Mouse (Mus musculus) embryonic facial prominence, embryonic 10.5 days (tissue): ENCODE measurements around the gene Slc6a15. TPM values are rescaled to one million over a fixed set of nuclear protein-coding genes. Genes with fewer than 3 reads are reported as not detected.

ENCODE experiments used
- DNase-seq: peaks from one replicate; pipeline ENCODE4 v3.0.0-alpha.2; 2017; ENCODE audit warnings: low spot score
- H3K27ac ChIP-seq: fragments of 300-500 bp; sonication (generic); replicated peaks from 2 replicates; pipeline ENCODE4 v1.5.1; 2016; ENCODE audit warnings: mild to moderate bottlenecking
- H3K27me3 ChIP-seq: fragments of 300-500 bp; sonication (generic); replicated peaks from 2 replicates; pipeline ENCODE4 v1.6.1; 2016; ENCODE audit warnings: low read depth, mild to moderate bottlenecking; ENCODE audit not compliant: poor library complexity, severe bottlenecking
- H3K36me3 ChIP-seq: fragments of 300-500 bp; sonication (generic); replicated peaks from 2 replicates; pipeline ENCODE4 v1.6.1; 2016; ENCODE audit warnings: mild to moderate bottlenecking, moderate library complexity
- H3K4me1 ChIP-seq: fragments of 300-500 bp; sonication (generic); 2 replicates; pipeline ENCODE4 v1.6.1; 2016
- H3K4me3 ChIP-seq: fragments of 300-500 bp; sonication (generic); 2 replicates; pipeline ENCODE4 v1.5.1; 2016; ENCODE audit warnings: mild to moderate bottlenecking, moderate library complexity
- H3K9me3 ChIP-seq: fragments of 300-500 bp; sonication (generic); 2 replicates; pipeline ENCODE4 v1.6.1; 2016; ENCODE audit warnings: mild to moderate bottlenecking
- WGBS: fragments of 180-500 bp; shearing (Covaris S2); methylation state at CpG from one replicate; pipeline ENCODE4 v1.1.7; 2016; 5-methylcytosine and 5-hydroxymethylcytosine counted together
- polyA plus RNA-seq: library from polyadenylated mRNA; unstranded; fragments of >200 nt; fragmentation: Nextera tagmentation; extraction: Ambion mirVana; gene quantifications from 2 replicates; pipeline ENCODE4 v1.2.1, GENCODE M21; 2016

Gene Slc6a15
- 5.4 and 6.5 TPM in 2 replicates for polyA plus RNA-seq

DNA sequence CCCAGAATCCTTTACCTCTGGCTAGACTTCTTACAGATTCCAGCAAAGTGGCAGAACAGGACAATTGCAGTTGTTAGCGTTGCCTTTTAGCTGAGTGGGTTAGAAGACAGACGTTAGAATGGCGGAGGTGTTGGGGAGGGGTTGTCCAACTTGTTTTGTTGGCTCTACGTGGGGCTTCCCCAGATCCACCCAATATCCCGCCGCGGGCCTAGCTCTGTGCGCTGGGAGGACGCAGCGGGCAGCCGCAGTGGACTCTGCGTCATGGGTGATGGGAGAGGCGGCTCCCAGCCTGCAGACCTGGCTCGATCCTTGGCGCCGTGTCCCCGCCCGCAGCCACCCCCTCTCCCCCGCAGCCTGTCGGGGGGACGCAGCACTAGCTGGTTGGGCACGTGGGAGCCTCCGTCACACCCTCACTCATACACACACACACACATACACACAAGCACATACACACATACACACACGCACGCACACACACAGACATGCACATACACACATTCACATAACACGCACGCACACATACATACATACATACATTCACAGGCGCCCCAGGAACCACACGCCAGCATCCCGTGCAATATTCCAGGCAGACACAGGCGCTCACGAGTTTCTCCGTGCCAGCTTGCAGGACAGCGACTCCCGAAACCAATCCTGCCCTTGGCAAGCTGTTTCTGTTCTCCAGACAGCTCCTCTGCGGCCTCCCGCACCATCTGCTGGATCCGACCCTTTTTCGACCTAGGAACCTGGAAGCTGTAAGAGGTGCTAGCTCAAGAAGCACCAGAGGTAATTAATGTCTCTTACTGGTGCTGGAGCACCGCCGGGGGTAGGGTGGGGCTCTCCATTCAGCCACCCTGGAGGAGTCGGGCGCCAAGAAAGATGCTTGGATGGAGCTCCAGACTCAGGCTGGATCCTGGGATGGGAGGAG lies at the start of gene Slc6a15:
Gene Slc6a15 (plus strand): TSS at position 413 of the 925 bp plus-strand sequence.
- Histone ChIP-seq H3K36me3 (no peaks in the 10 kb centered on the region), H3K9me3 (no peaks in the 10 kb centered on the region), H3K27ac (peak within 1 kb of the TSS; percentile 70), H3K4me3 (peak within 1 kb of the TSS; percentile 73), H3K4me1 (peaks cover 11% of the 10 kb centered on the region; the same call in 1 of the 2 replicates), H3K27me3 (peaks cover 19% of the 10 kb centered on the region)
- under 1% methylated on average over 43 of the region's 43 CpGs for WGBS
- peak; percentile 66 for DNase-seq

DNA sequence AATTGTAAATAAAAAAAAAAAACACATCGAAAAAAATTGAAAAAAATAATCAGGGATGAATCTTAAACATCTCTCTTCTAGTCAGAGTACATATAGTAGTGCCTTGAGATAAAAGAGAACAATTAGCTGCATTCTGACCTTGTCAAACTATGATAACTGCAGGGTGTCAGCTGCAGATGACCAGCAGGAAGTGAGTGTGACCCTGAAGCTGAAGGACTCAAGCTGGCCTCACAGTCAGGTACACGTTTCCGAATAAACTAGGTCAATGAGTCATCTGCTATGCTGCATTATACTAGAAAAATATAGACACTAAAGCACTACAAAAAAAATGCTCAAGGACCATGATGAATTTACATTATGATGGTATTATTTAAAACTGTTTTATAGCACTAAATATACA lies 45.6 kb upstream of the Slc6a15 start:
- Histone ChIP-seq H3K4me1 (no peaks in the 10 kb centered on the region), H3K27me3 (no peaks in the 10 kb centered on the region), H3K4me3 (no peak overlapping the region), H3K9me3 (no peaks in the 10 kb centered on the region), H3K27ac (no peak overlapping the region), H3K36me3 (no peaks in the 10 kb centered on the region)
- 70% methylated on average over 3 of the region's 3 CpGs for WGBS
- DNase-seq, result no peak

DNA sequence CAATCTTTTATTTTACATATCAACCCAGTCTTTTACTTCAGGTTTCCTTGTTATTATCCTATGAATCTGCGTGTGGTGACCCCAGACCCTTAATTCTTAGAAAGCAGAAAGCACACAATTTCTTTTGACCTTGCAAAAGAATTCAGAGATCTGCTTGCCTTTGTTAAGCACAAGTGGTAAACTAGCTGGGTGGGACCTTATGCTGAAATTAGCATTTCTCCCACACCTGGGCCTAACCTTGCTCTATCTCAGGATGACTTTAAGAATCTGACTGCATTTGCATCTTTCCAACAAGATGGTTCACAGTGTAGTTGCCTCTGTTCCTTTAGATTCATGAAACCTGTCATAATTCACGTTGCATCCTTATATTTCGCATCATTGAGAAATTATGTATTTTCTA lies 44.2 kb upstream of the Slc6a15 start:
- H3K27ac ChIP-seq, result no peak overlapping the region
- H3K36me3 ChIP-seq, result no peaks in the 10 kb centered on the region
- H3K9me3 ChIP-seq, result no peaks in the 10 kb centered on the region
- H3K4me1 ChIP-seq, result no peaks in the 10 kb centered on the region
- H3K4me3 ChIP-seq, result no peak overlapping the region
- no peaks in the 10 kb centered on the region for H3K27me3 ChIP-seq
- WGBS, result 89% methylated on average over 3 of the region's 3 CpGs
- DNase-seq, result no peak

DNA sequence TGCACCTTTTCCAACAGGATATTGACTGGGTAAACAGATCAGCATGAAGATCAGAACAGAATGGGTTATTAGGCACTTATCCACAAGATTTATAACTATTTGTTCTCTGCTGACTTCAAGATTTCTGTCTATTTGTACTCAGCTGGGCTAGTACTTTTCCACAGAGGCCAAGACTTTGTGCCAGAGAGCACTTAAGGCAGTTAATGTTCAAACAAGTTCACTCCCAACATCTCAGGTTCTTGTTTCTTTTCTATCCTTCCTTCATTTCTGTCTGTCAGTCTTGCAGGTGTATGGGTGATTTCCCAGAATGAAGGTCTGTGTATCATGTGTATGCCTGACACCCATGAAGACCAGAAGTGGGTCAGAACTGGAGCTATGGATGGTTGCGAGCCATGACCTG lies 33.3 kb upstream of the Slc6a15 start:
- Histone ChIP-seq H3K9me3 (no peaks in the 10 kb centered on the region), H3K27me3 (no peaks in the 10 kb centered on the region), H3K36me3 (no peaks in the 10 kb centered on the region), H3K4me3 (no peak overlapping the region), H3K27ac (no peak overlapping the region), H3K4me1 (no peaks in the 10 kb centered on the region)
- WGBS, result 77% methylated on average over 1 of the region's 1 CpGs
- DNase-seq, result no peak

DNA sequence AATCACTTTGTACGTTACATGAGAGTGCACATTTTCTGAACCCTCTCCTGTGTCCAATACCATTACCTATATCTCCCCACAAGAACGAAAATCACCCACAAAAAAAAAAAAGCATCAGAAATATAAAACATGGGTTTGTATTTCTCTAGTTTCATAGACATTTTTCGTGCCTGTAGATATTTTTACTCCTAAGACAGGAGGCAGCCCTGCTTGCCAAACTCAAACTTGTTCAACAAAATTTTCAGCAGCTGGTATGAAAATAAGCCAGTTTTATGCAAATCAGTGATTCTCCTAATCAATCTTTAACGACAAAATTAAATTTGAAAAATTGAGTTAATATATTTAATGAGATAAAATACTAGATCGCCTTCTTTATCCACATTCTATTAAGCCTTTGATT lies 27.7 kb upstream of the Slc6a15 start:
- 84% methylated on average over 5 of the region's 5 CpGs for WGBS
- no peak for DNase-seq
- no peaks in the 10 kb centered on the region for H3K4me1 ChIP-seq
- H3K27me3 ChIP-seq, result no peaks in the 10 kb centered on the region
- no peak overlapping the region for H3K27ac ChIP-seq
- no peaks in the 10 kb centered on the region for H3K36me3 ChIP-seq
- H3K9me3 ChIP-seq, result no peaks in the 10 kb centered on the region
- H3K4me3 ChIP-seq, result no peak overlapping the region

DNA sequence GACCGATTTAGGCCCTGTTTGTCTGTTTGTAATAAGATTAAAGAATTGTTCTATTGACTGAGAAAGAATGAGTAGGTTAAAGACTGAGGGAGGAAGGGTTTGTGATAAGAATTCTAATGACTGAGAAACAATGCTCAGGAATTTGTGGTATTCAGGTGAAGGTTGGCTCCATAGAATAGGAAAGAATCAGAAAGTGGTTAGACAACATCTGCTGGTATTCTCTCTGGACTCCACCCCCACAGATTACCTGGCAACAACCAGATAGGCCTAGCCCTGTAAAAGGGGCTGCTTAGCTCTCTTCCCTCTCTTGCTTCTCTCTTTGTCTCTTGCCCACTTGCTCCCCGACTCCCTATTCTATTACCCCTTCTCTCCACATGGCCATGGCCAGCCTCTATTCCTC lies 20.8 kb upstream of the Slc6a15 start:
- H3K27ac ChIP-seq, result no peak overlapping the region

DNA sequence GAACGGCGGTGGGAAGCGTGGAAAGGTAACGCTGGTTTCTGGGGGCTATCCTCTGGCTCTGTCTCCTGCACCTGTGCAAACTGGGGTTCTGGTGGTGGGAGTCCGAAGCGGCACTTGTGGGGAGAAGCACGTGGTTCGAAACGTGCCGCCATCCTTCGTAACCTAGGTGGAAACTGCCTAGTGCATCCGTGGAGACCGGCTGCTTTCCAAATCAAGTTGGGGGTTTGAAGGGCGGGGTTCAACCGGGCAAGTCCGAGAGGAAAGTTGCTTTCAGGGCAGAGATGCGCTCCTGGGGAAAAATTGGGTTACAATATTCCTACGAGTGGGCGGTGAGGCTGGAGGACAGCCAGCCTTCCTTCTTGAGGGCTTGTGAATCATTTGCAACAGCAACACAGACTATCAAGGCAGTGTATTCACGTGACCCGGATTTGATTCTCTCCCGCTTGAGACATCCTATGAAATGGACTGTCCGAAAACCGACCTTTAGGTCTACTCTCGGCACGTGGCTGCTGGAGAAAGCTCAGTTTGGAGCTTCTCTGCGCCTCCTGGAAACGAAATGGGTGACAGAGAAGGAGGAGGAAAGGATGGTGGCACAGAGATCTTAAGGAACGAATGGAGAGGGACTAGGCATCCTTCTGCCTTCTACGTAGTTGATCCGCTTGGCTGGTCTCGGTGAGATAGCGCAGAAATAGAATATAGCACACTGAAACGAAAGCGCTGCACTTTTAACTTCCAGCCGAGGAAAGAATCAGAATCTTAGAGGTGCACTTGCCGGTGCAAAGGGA lies 905 bp downstream of the Slc6a15 start:
- peak; percentile 57 for DNase-seq
- H3K27ac ChIP-seq, result peak overlapping the region; percentile 70
- peaks cover 11% of the 10 kb centered on the region; the same call in 1 of the 2 replicates for H3K4me1 ChIP-seq

More for the DNA sequence above, 20.8 kb upstream of the Slc6a15 start:
- no peaks in the 10 kb centered on the region for H3K27me3 ChIP-seq
- 62% methylated on average over 2 of the region's 2 CpGs for WGBS
- H3K4me1 ChIP-seq, result no peaks in the 10 kb centered on the region
- no peak for DNase-seq
- no peaks in the 10 kb centered on the region for H3K9me3 ChIP-seq
- H3K4me3 ChIP-seq, result no peak overlapping the region
- no peaks in the 10 kb centered on the region for H3K36me3 ChIP-seq

DNA sequence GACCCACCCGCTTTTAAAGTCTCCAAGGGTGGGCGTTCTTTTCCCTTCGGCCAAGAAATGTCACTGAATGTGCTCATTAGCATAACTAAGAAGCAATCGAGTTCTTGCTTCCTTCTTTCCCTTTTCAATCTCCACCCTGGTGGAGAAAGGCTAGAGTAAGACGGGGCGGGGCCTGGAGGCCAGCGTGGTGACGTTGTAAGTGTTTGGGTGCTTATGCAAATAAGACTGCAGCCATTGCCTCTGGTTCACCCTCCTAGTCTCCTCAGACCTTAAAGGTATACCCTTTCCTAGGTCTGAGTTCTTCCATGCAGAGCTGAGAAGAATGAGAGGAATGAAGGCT lies 1.5 kb downstream of the Slc6a15 start:
- H3K36me3 ChIP-seq, result no peaks in the 10 kb centered on the region
- H3K27ac ChIP-seq, result peak overlapping the region; percentile 70

More for the DNA sequence above, 905 bp downstream of the Slc6a15 start:
- Histone ChIP-seq H3K36me3 (no peaks in the 10 kb centered on the region), H3K27me3 (peaks cover 19% of the 10 kb centered on the region), H3K4me3 (peak overlapping the region; percentile 73), H3K9me3 (no peaks in the 10 kb centered on the region)
- under 1% methylated on average over 37 of the region's 37 CpGs for WGBS

DNA sequence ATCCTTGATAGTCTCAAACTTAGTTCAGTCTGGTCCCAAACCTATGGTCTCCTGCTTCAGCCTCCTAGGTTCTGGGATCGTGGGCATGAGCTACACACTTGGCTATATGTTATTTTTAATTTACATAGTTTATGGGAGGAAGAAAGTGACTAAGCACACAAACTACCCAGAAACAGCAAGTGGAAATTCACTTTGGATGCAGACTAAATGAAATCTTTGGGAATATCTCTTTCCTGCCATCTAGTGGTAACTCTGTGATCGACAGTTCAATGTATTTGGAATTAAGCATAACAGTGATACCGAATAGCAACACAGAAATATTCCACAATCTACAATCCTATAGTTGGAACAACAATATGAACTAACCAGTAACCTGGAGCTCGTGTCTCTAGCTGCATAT lies 34.6 kb downstream of the Slc6a15 start:
- H3K36me3 ChIP-seq, result no peaks in the 10 kb centered on the region
- no peaks in the 10 kb centered on the region for H3K27me3 ChIP-seq
- 31% methylated on average over 4 of the region's 4 CpGs for WGBS
- no peak overlapping the region for H3K4me3 ChIP-seq
- H3K4me1 ChIP-seq, result no peaks in the 10 kb centered on the region
- H3K9me3 ChIP-seq, result no peaks in the 10 kb centered on the region
- H3K27ac ChIP-seq, result no peak overlapping the region
- DNase-seq, result no peak

More for the DNA sequence above, 1.5 kb downstream of the Slc6a15 start:
- H3K4me1 ChIP-seq, result peaks cover 11% of the 10 kb centered on the region; the same call in 1 of the 2 replicates
- peaks cover 19% of the 10 kb centered on the region for H3K27me3 ChIP-seq
- peak overlapping the region; percentile 73 for H3K4me3 ChIP-seq
- WGBS, result 0% methylated on average over 8 of the region's 8 CpGs
- H3K9me3 ChIP-seq, result no peaks in the 10 kb centered on the region
- DNase-seq, result peak; percentile 85

DNA sequence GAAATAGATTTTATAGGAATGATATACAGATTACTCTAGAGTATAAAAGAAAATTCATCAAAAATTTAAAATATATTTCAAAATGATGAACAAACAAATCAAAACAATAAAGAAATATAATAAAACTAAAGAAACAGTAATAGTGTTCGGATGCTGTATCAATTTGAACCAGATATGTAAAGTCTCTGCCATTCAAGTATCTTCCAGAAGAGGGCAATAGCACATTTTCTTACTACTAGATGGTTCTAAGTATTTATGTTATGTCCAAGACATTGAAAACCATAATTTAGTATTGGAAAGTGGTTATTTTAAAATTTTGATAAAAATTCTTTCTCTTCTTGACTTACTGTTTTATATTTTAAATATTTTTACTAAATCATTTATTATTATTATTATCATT lies 60.1 kb downstream of the Slc6a15 start:
- no peak overlapping the region for H3K27ac ChIP-seq
- 73% methylated on average over 1 of the region's 1 CpGs for WGBS
- no peaks in the 10 kb centered on the region for H3K36me3 ChIP-seq
- no peaks in the 10 kb centered on the region for H3K9me3 ChIP-seq
- DNase-seq, result no peak
- no peaks in the 10 kb centered on the region for H3K4me1 ChIP-seq
- no peaks in the 10 kb centered on the region for H3K27me3 ChIP-seq
- no peak overlapping the region for H3K4me3 ChIP-seq

DNA sequence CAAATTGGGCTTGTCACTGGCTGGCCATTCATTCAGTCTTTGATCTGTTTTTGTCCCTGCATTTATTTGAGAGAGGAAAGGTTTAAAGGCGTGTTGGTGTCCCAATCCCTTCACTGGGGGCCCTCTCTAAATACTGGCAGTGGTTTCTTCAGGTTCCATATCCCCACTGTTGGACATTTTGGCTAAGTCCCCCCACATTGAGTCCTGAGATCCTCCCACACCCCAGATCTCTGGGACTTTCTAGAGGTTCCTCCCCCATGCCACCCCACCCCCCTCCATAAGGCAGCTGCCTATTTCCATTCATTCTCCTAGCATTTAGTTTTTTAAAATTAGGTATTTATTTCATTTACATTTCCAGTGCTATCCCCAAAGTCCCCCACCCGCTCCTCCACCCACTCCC lies 75.0 kb downstream of the Slc6a15 start:
- Histone ChIP-seq H3K27ac (no peak overlapping the region), H3K27me3 (no peaks in the 10 kb centered on the region), H3K4me1 (no peaks in the 10 kb centered on the region), H3K36me3 (no peaks in the 10 kb centered on the region), H3K4me3 (no peak overlapping the region), H3K9me3 (no peaks in the 10 kb centered on the region)
- 78% methylated on average over 2 of the region's 2 CpGs for WGBS
- DNase-seq, result no peak

DNA sequence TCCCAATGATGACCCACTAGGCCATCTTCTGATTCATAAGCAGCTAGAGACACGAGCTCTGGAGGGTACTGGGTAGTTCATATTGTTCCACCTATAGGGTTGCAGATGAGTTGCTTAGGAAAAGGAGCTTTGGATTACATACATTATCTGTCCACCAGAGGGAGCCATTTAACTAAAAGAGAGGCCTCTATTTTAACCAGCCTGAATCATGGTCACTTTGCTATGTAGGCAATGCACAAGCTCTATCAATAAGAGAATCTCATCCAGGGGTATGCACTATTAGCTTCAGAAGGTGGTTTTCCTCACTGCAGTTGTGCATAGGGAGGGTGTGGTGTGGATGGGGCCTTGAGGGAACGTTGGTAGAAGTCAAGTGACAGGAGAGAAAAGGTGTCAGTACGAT lies 75.5 kb downstream of the Slc6a15 start:
- Histone ChIP-seq H3K4me1 (no peaks in the 10 kb centered on the region), H3K27me3 (no peaks in the 10 kb centered on the region), H3K9me3 (no peaks in the 10 kb centered on the region), H3K36me3 (no peaks in the 10 kb centered on the region), H3K27ac (0 out of 2 replicates have a peak overlapping the region, but pooled peaks have one; percentile 7), H3K4me3 (no peak overlapping the region)
- peak; percentile 10 for DNase-seq
- 46% methylated on average over 3 of the region's 3 CpGs for WGBS
